Mouse (Mus musculus) neural tube, embryonic 12.5 days (tissue): ENCODE data around the gene Ncf2. TPM values are rescaled to one million over a fixed set of nuclear protein-coding genes. Genes with fewer than 3 reads are reported as not detected.

Experiments
- ATAC-seq: fragments of 200-750 bp; cut with Nextera tagmentation; 2 replicates; pipeline ENCODE4 v1.8.0; 2017; ENCODE audit warnings: low read depth, mild to moderate bottlenecking, moderate TSS enrichment, moderate library complexity; ENCODE audit not compliant: low FRiP score
- H3K27ac ChIP-seq: fragments of 300-500 bp; sonication (generic); 2 replicates; pipeline ENCODE4 v1.5.1; 2016
- H3K27me3 ChIP-seq: fragments of 300-500 bp; sonication (generic); replicated peaks from 2 replicates; pipeline ENCODE4 v1.6.1; 2016; ENCODE audit warnings: mild to moderate bottlenecking
- H3K36me3 ChIP-seq: fragments of 300-500 bp; sonication (generic); 2 replicates; pipeline ENCODE4 v1.6.1; 2016; ENCODE audit warnings: mild to moderate bottlenecking
- H3K4me1 ChIP-seq: fragments of 300-500 bp; sonication (generic); 2 replicates; pipeline ENCODE4 v1.6.1; 2016
- H3K4me2 ChIP-seq: fragments of 300-500 bp; sonication (generic); replicated peaks from 2 replicates; pipeline ENCODE4 v1.6.1; 2016; ENCODE audit warnings: mild to moderate bottlenecking
- H3K4me3 ChIP-seq: fragments of 300-500 bp; sonication (generic); 2 replicates; pipeline ENCODE4 v1.5.1; 2016
- H3K9ac ChIP-seq: fragments of 300-500 bp; sonication (generic); 2 replicates; pipeline ENCODE4 v1.6.1; 2016; ENCODE audit warnings: mild to moderate bottlenecking
- H3K9me3 ChIP-seq: fragments of 300-500 bp; sonication (generic); 2 replicates; pipeline ENCODE4 v1.6.1; 2016; ENCODE audit warnings: mild to moderate bottlenecking
- WGBS: fragments of 180-500 bp; shearing (Covaris S2); methylation state at CpG from one replicate; pipeline ENCODE4 v1.1.7; 2016; 5-methylcytosine and 5-hydroxymethylcytosine counted together
- polyA plus RNA-seq: library from polyadenylated mRNA; unstranded; fragments of >200 nt; fragmentation: Nextera tagmentation; extraction: Ambion mirVana; gene quantifications from 2 replicates; pipeline ENCODE4 v1.2.1, GENCODE M21; 2016

Gene Ncf2
- polyA plus RNA-seq, 1 experiment from 2014 or later: 3.0 TPM

DNA sequence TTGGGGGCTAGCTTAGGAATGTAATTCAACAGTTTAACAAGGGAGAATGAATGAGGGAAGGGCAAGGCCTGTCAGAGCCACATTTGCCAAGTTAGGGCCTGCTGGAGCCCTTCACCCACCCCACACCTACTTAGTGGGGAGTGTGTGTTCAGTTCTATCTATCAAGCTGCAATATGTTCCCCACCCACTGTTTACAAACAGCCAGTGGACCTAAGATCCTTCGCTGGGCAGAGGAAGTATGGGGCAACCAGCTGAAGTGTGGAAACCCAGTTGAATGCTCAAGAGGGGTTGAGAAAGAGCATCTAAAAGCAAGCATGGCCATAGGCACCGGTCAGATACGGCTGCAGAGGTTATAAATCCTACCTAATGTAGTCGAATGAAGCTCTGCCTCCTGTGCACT lies 13.0 kb upstream of the Ncf2 start:
- no peaks in the 10 kb centered on the region for H3K36me3 ChIP-seq
- WGBS: 87% methylated on average over 4 of the region's 4 CpGs
- no peak overlapping the region for H3K27ac ChIP-seq
- no peak overlapping the region for H3K9ac ChIP-seq
- H3K4me2 ChIP-seq: no peak overlapping the region
- no peak for ATAC-seq
- H3K4me3 ChIP-seq: no peak overlapping the region
- H3K9me3 ChIP-seq: no peaks in the 10 kb centered on the region
- H3K4me1 ChIP-seq: 0 out of 2 replicates have a peak, but pooled peaks cover 10% of the 10 kb centered on the region
- H3K27me3 ChIP-seq: no peaks in the 10 kb centered on the region

DNA sequence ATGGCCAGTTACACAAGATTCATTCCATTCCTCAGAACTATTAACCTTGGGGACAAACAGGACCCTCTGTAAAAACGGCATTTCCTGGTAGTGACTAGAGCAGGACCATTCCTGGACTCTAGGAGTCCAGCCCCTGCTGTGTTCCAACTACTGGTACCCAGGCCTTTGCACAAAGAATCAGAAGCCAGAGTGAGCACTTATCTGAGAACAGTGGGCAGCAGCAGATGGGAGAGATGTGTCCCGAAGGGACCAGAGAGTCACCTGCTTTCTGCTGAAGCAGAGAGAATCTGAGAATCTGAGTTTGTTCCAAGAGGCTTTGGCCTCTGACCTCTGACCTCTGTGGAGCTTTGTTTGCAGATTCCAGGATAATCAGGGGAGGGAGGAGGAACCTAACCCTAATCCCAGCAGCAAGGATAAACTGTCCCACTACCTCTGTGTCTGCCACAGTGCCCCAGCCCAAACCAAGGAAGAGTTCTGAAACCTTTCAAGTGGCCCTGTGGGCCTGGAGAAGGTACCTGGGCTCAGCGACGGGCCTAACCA lies 11.8 kb upstream of the Ncf2 start:
- H3K9ac ChIP-seq: no peak overlapping the region
- H3K27me3 ChIP-seq: no peaks in the 10 kb centered on the region
- no peak overlapping the region for H3K4me3 ChIP-seq
- ATAC-seq: no peak
- H3K4me2 ChIP-seq: no peak overlapping the region
- no peak overlapping the region for H3K27ac ChIP-seq
- H3K9me3 ChIP-seq: no peaks in the 10 kb centered on the region
- 46% methylated on average over 4 of the region's 4 CpGs for WGBS
- peaks cover 20% of the 10 kb centered on the region for H3K4me1 ChIP-seq
- H3K36me3 ChIP-seq: no peaks in the 10 kb centered on the region

DNA sequence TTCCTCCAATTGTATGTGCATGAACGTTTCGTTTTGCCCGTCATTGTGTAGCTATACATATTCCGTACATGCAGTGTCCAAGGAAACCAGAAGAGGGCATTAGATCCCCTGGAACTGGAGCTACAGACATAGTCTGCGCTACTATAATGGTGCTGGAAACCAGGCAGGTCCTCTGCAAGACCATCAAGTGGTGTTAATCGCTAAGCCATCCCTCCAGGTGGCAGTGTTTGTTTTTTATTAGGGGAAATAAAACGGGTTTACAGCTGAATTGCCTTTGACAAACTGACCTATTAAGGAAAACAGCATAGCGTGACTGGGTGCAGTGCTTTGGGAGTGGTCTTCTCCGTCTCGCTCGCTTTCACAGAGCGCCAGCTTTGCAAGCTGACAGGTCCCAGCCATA lies 9.7 kb upstream of the Ncf2 start:
- 7% methylated on average over 12 of the region's 12 CpGs for WGBS
- Histone ChIP-seq H3K27me3 (no peaks in the 10 kb centered on the region), H3K9ac (no peak overlapping the region), H3K27ac (no peak overlapping the region), H3K36me3 (no peaks in the 10 kb centered on the region), H3K9me3 (no peaks in the 10 kb centered on the region), H3K4me2 (no peak overlapping the region), H3K4me3 (no peak overlapping the region), H3K4me1 (peaks cover 28% of the 10 kb centered on the region)
- ATAC-seq: 0 out of 2 replicates have a peak, but pooled peaks have one; percentile 44

DNA sequence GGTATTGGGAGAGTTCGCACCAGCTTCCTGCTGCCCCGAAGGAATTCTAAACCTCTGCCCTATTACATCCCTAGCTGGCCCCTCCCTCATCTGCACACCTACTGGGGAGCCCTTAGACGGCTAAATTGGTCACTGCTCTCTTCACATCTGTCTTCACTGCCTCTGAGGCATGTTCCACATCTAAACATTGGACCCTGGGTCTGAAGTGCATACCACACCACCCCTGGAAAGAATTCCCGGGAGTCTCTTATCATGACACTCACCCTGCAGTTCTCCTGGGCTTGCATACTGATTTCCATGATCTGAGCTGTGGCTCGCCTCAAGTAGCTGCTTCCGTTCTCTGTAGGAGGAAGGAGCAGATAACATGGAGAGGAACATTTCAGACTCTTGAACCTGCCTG lies 9.2 kb upstream of the Ncf2 start:
- Histone ChIP-seq H3K4me2 (no peak overlapping the region), H3K9me3 (no peaks in the 10 kb centered on the region), H3K9ac (no peak overlapping the region), H3K4me1 (peaks cover 28% of the 10 kb centered on the region), H3K4me3 (no peak overlapping the region), H3K36me3 (no peaks in the 10 kb centered on the region), H3K27ac (no peak overlapping the region), H3K27me3 (no peaks in the 10 kb centered on the region)
- no peak for ATAC-seq
- 6% methylated on average over 6 of the region's 6 CpGs for WGBS

DNA sequence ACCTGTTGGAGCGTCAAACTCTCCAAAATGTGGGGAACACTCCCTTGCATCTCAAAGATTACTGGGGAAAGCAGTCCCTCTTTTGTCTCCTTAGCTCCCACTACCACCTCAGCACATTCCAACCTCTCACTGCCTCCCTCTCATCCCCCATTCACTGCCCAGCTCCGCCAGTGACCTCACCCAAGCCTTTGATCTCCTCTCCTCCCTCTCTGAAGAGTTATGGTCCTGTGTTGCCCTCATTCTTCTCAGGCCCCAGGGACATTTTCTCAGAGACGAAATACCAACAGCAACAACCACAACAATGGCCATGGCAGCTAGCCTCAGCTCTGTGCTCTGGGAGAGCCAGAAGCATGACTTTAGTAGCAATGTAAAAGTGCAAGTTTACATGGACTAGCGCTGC lies 8.7 kb upstream of the Ncf2 start:
- no peak overlapping the region for H3K9ac ChIP-seq
- no peaks in the 10 kb centered on the region for H3K9me3 ChIP-seq
- no peak overlapping the region for H3K4me2 ChIP-seq
- H3K27me3 ChIP-seq: no peaks in the 10 kb centered on the region
- 11% methylated on average over 4 of the region's 4 CpGs for WGBS
- no peaks in the 10 kb centered on the region for H3K36me3 ChIP-seq
- H3K4me3 ChIP-seq: no peak overlapping the region
- no peak for ATAC-seq
- no peak overlapping the region for H3K27ac ChIP-seq
- H3K4me1 ChIP-seq: peaks cover 28% of the 10 kb centered on the region

DNA sequence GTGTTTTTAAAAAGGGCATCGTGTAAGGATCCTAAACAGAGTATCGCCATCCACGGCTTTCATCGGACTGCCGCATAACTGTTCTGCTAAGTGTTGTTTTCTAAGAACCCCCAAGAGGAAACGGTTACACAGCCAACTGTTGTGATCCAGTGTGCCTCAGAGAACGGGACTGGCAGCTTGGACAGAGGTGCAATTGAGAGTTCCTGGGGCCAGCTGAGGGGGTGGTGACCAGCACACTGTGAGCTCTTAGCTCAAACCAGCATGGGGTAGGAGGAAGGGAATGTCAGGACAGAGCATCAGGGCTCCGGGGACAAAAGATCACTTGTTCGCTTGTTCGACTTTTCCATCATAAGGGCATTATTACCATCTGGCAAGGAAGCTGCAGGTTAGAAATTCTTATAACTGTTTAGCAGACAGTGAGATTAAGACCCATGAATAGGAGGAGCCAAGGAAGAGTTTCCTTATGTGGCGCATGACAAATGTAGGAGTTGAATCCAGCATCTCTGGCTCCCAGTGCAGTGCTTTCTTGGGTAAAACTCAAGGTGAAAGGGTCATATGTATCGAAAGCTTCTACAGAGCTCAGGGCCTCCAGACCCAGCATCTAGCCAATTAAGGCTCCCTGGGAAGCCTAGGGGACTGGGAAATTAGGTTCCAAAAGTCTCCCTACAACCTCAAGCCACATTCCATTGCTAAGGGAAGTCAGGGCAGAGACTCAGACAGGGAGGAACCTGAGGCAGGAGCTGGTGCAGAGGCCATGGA lies 7.1 kb upstream of the Ncf2 start:
- Histone ChIP-seq H3K36me3 (no peaks in the 10 kb centered on the region), H3K4me1 (peaks cover 28% of the 10 kb centered on the region), H3K9me3 (no peaks in the 10 kb centered on the region), H3K27me3 (no peaks in the 10 kb centered on the region), H3K27ac (no peak overlapping the region), H3K4me2 (0 out of 2 replicates have a peak overlapping the region, but pooled peaks have one; percentile 22), H3K9ac (0 out of 2 replicates have a peak overlapping the region, but pooled peaks have one; percentile 13), H3K4me3 (no peak overlapping the region)
- 9% methylated on average over 12 of the region's 12 CpGs for WGBS
- ATAC-seq: peak; percentile 52

DNA sequence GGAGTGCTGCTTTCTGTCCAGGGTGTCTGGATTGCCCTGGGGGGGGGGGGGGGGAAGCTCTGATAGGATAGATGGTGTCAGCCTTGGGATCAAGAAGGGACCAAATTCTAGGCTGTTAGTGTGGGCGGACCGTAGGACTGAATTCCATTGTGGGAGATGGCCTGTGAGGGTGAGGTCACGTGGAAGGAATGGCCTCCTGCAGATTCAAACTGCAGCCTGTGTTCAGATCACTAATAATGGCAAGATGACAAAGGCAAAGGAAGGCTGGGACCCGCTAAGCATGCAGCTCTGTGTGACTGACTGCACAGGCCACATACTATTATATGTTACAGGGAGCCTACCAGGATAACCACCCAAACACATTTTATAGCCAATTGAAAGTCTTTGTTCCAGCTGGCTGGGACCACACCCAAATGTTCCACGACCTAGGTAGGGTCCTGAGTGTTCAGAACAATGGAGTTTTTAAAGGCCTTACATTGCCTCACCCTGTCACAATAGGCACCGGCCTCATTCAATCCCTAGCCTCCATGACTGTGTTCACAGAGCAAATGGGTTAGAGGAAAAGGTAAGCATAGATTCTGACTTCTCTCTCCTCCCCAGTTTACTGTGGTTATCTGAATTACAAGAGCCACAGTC lies 6.4 kb upstream of the Ncf2 start:
- Histone ChIP-seq H3K27me3 (no peaks in the 10 kb centered on the region), H3K36me3 (no peaks in the 10 kb centered on the region), H3K9me3 (no peaks in the 10 kb centered on the region), H3K4me3 (no peak overlapping the region), H3K4me1 (peaks cover 28% of the 10 kb centered on the region), H3K27ac (no peak overlapping the region), H3K9ac (no peak overlapping the region), H3K4me2 (no peak overlapping the region)
- ATAC-seq: 0 out of 2 replicates have a peak, but pooled peaks have one; percentile 9
- WGBS: 14% methylated on average over 6 of the region's 6 CpGs

DNA sequence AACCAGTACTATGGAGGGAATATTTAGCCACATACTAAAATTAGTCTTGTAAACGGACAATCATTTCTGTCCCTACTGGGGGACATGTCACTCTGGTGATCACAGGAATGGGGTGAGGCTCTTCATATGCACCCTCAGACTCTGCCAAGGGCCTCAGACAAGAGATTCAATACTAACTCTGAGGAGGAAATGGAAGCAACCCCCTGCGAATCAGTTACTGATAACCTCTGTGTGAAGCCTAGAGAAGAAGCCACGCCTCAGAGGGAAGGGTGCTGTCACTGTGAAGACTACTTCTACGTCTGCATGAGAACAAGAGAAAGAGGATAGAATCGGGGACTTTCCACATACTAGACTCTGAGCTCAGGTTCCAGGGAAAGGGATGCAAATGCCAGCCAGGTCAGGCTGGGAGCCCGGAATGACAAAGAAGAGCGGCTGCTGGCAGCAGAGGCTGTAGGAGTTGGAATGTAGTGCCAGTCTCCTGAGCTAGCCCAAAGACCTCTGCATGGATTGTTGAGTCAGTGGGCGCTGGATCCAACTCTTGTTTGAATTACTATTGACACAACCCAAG lies 4.2 kb upstream of the Ncf2 start:
- peaks cover 32% of the 10 kb centered on the region for H3K4me1 ChIP-seq
- ATAC-seq: no peak
- no peak overlapping the region for H3K9ac ChIP-seq
- H3K9me3 ChIP-seq: no peaks in the 10 kb centered on the region
- no peaks in the 10 kb centered on the region for H3K27me3 ChIP-seq
- no peak overlapping the region for H3K27ac ChIP-seq
- no peak overlapping the region for H3K4me3 ChIP-seq
- H3K4me2 ChIP-seq: no peak overlapping the region
- H3K36me3 ChIP-seq: no peaks in the 10 kb centered on the region
- WGBS: 82% methylated on average over 8 of the region's 8 CpGs

DNA sequence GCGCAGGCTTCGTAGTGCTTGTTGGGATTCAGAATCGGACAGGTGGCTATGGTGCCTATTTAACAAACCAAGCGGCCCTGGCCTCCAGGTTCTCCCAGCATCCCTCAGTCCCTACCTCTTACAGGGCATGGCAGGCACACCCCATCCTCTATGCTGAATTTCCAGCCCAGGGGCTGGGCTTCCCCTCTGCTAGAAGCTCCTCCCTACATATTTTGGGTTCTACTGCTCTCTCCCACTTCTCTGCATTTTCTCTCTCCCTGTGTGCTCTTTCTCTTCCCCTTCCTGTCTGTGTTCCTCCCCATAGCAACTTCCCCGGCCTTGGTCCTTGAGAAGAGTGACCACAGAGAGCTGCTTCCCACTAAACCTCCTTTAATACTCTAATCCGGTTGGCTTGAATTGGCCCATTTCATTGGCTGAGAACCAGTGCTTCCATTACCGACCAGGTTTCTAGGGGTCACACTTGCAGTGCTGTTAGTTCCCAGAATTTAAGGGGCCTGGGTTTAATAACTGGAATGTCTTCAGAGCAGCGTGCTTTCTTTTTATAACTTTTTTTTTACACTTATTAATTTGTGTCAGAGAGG lies 3.2 kb upstream of the Ncf2 start:
- Histone ChIP-seq H3K27me3 (no peaks in the 10 kb centered on the region), H3K4me1 (peaks cover 24% of the 10 kb centered on the region), H3K4me2 (no peak overlapping the region), H3K9me3 (no peaks in the 10 kb centered on the region), H3K9ac (no peak overlapping the region), H3K4me3 (no peak overlapping the region), H3K36me3 (no peaks in the 10 kb centered on the region), H3K27ac (no peak overlapping the region)
- ATAC-seq: no peak
- 90% methylated on average over 8 of the region's 8 CpGs for WGBS

DNA sequence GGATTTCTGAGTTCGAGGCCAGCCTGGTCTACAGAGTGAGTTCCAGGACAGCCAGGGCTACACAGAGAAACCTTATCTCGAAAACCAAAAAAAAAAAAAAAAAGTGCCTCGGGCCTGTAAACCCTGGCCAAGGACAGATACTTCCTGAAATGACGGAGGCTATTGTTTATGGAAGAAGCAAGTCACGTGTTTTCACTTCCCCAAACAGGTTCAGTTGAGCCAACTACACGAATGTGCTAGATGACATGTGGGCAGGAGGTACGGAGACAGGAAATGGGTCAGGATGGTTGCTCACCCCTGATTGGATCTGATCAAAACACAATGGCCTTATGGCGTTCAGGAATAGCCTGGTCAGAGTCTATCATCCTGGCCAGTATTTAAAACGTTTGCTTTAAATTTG lies 1.9 kb upstream of the Ncf2 start:
- no peak overlapping the region for H3K27ac ChIP-seq
- no peaks in the 10 kb centered on the region for H3K36me3 ChIP-seq
- no peak overlapping the region for H3K9ac ChIP-seq
- WGBS: 82% methylated on average over 9 of the region's 9 CpGs
- H3K4me2 ChIP-seq: no peak overlapping the region
- H3K9me3 ChIP-seq: no peaks in the 10 kb centered on the region
- H3K27me3 ChIP-seq: no peaks in the 10 kb centered on the region
- H3K4me1 ChIP-seq: peaks cover 15% of the 10 kb centered on the region
- H3K4me3 ChIP-seq: no peak overlapping the region
- ATAC-seq: no peak

DNA sequence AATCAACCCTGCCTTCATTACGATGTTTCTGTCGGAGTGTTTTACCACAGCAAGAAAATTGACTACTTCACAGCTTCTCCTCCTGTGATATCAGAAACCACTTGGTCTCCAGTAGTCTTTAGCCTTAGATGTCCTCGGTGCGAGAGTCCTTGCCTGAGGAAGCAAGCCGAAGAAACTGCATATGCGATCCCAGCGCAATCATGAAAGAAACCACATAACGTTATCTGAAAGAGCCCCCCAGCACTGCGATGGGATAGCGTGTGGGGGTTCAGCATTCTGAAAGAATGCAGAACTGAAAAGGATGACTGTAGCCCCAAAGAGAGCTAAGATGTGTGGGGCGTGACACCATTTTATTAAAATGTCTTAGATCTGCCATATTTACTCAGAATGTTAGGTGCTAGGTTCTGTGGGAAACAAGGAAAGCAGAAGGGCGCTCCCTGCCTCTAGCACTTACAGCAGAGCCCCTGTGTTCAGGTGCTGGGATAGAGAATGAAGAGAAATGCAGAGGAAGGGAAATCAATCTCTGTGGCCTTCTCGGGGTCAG lies 711 bp downstream of the Ncf2 start:
- Histone ChIP-seq H3K9me3 (no peaks in the 10 kb centered on the region), H3K9ac (no peak overlapping the region), H3K27ac (no peak overlapping the region), H3K27me3 (no peaks in the 10 kb centered on the region), H3K4me1 (peaks cover 6% of the 10 kb centered on the region; the same call in 1 of the 2 replicates), H3K36me3 (no peaks in the 10 kb centered on the region), H3K4me3 (no peak overlapping the region), H3K4me2 (no peak overlapping the region)
- ATAC-seq: no peak
- WGBS: 79% methylated on average over 13 of the region's 13 CpGs

DNA sequence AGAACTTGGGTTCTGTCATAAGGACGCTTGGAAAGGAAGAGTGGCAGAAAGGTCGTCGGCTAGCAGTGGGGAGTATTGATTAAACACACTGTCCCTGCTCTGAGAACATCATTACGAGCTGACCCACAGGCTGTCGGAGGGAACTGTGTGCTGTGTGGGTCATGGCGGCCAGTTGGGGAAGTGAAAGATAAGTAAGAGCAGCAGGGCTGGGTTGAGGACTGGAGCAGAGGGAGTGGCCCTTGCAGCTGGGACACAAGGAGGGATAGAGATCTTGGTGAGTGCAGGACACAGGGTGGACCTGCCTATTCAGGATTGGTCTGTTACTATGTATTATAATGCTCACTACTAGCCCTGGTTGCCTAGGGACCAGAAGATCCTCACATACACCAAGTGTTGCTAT lies 4.9 kb downstream of the Ncf2 start:
- Histone ChIP-seq H3K4me2 (no peak overlapping the region), H3K4me3 (no peak overlapping the region), H3K27me3 (no peaks in the 10 kb centered on the region), H3K9me3 (no peaks in the 10 kb centered on the region), H3K9ac (no peak overlapping the region), H3K27ac (no peak overlapping the region), H3K4me1 (peaks cover 3% of the 10 kb centered on the region; the same call in 1 of the 2 replicates), H3K36me3 (no peaks in the 10 kb centered on the region)
- 84% methylated on average over 6 of the region's 6 CpGs for WGBS
- ATAC-seq: no peak
